Mouse (Mus musculus): ENCODE measurements at regions not wholly inside any gene's neighbourhood (a gene's known extent, or its start where the extent isn't known, plus 50 kb on each side); places are given as distances from the start of the nearest gene placed in this dataset.

DNA sequence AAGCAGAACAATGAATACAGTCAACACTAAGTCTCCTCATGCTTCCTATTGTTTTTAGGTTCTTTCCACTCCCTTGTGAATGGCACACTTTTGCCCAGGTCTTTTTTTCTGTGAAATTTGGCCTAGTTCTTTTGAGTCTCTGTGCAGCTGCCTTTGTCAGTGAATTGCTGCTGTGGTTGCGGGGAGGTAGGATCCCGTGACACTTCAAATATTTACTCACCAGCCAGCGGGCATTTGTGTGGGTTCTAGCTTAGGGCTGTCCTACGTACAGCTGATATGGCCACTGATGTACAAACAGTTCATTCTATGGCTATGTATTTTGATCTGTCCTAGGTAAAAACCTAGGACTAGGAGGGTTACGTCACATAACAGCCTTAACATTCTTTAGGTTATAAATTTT, 112.1 kb downstream of the Ube2e3 start (continued):
- TF ChIP-seq EP300 (IDR thresholded peaks at IDR 0.05; ENCODE audit: low read length) (peak; percentile 31; the same call in 1 of the 2 replicates), ZNF384 (IDR thresholded peaks at IDR 0.05; ENCODE audit: low read depth, low read length) (peak; percentile 7; the same call in 1 of the 2 replicates), NRF1 (IDR thresholded peaks at IDR 0.05; ENCODE audit: low read depth, low read length) (no peak), POLR2AphosphoS2 (IDR thresholded peaks at IDR 0.05; ENCODE audit: low read depth, low read length) (no peak), POLR2A (IDR thresholded peaks at IDR 0.05; ENCODE audit: low read depth, low read length) (no peak; the same call in 1 of the 2 replicates), ETS1 (conservative IDR thresholded peaks at IDR 0.05; ENCODE audit: low read depth, low read length) (peak; percentile 53; the same call in 1 of the 2 replicates), USF1 (IDR thresholded peaks at IDR 0.05; ENCODE audit: low read depth, low read length) (no peak), MAFK (IDR thresholded peaks at IDR 0.05; ENCODE audit: insufficient replicate concordance, low read length) (no peak), HCFC1 (IDR thresholded peaks at IDR 0.05; ENCODE audit: low read depth, low read length) (no peak), MYC (IDR thresholded peaks at IDR 0.05; ENCODE audit: low read depth, low read length) (peak; percentile 55; the same call in 1 of the 2 replicates), MEF2A (IDR thresholded peaks at IDR 0.05; ENCODE audit: borderline replicate concordance, low read depth, low read length) (no peak), ZMIZ1 (IDR thresholded peaks at IDR 0.05; ENCODE audit: low read depth, low read length) (no peak; the same call in 1 of the 2 replicates), TBP (conservative IDR thresholded peaks at IDR 0.05; ENCODE audit: low read depth, low read length) (no peak), TCF12 (IDR thresholded peaks at IDR 0.05; ENCODE audit: low read depth, low read length) (no peak), NELFE (IDR thresholded peaks at IDR 0.05; ENCODE audit: low read depth, low read length) (no peak), MAZ (IDR thresholded peaks at IDR 0.05; ENCODE audit: low read depth, low read length) (no peak; the same call in 1 of the 2 replicates), ELF1 (IDR thresholded peaks at IDR 0.05; ENCODE audit: low read depth, low read length) (no peak)

DNA sequence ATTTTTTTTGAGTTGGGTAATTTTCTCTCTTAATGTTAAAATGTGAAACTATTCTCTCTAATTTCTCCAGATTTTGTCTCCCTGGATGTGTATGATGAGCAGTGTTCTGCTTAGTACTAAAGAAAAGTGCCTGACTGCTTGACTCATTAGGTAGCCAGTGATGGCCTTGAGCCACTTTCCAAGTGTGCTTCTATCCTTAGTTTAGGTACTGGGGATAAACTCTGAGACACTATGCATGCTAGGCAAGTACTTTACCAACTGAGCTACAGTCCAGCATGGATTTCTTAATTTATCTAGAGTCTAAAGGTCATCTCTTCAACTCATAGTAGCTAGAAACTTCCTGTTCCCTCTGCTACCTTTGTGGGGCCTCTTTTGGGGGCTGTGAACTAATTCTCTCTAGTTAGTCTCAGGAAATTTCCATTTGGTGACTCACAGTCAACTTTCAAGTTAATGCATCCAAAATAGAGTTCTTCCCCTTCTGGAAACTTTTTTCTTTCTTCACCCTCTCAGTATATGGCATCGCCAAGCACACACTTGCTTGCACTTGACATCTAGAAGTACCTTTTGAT, 112.8 kb downstream of the Ube2e3 start:
- peak overlapping the region; percentile 91 for H3K9ac ChIP-seq (ENCODE audit: insufficient read depth, low read depth)
- peaks cover 0 to 4% of the 10 kb centered on the region in 2 experiments for H3K36me3 ChIP-seq (replicated peaks in 1 of 2; ENCODE audit: control insufficient read depth in 1 of 2, insufficient read depth in 1 of 2, low read length in 1 of 2)
- H3K27ac ChIP-seq (ENCODE audit: insufficient read depth, low read depth) = peak overlapping the region; percentile 99
- H3K4me1 ChIP-seq (ENCODE audit: control insufficient read depth in 1 of 2, insufficient read depth in 2 of 2) = peaks cover 5 to 98% of the 10 kb centered on the region in 2 experiments
- dilution Hi-C loops (cut with MboI; ENCODE audit: extremely low pct_ligation_motif_present, extremely low pct_unique_long_range_greater_than_20kb, low sequenced_read_pairs) (no loop called here), in situ Hi-C loops (cut with MboI; ENCODE audit: low pct_ligation_motif_present, low pct_unique_long_range_greater_than_20kb, low sequenced_read_pairs) (no loop called here)
- H3K9me3 ChIP-seq (replicated peaks; ENCODE audit: low read length) = no peaks in the 10 kb centered on the region
- no peaks in the 10 kb centered on the region for H3K27me3 ChIP-seq (replicated peaks)
- peak overlapping the region in 1 of 3 experiments; percentile 2 for H3K4me3 ChIP-seq (replicated peaks in 1 of 3; ENCODE audit: low read depth in 2 of 3, low read length in 2 of 3, poor library complexity in 1 of 3)
- peak; percentile 84 for DNase-seq (ENCODE audit: extremely low read depth)
- H3K4me2 ChIP-seq (ENCODE audit: insufficient read depth, low read depth, poor library complexity, severe bottlenecking) = peak overlapping the region; percentile 98
- H3K79me2 ChIP-seq (replicated peaks; ENCODE audit: control insufficient read depth, extremely low read depth, insufficient read depth, poor library complexity, severe bottlenecking) = peaks cover 48% of the 10 kb centered on the region
- TF ChIP-seq ZKSCAN1 (IDR thresholded peaks at IDR 0.05; ENCODE audit: borderline replicate concordance, low read depth, low read length) (no peak), ETS1 (conservative IDR thresholded peaks at IDR 0.05; ENCODE audit: low read depth, low read length) (peak; percentile 96), PAX5 (IDR thresholded peaks at IDR 0.05; ENCODE audit: low read length) (no peak), ZMIZ1 (IDR thresholded peaks at IDR 0.05; ENCODE audit: low read depth, low read length) (no peak), EP300 (IDR thresholded peaks at IDR 0.05; ENCODE audit: low read length) (peak; percentile 95), POLR2AphosphoS2 (IDR thresholded peaks at IDR 0.05; ENCODE audit: low read depth, low read length) (no peak), MAFK (IDR thresholded peaks at IDR 0.05; ENCODE audit: insufficient replicate concordance, low read length) (no peak), SMC3 (IDR thresholded peaks at IDR 0.05; ENCODE audit: low read depth, low read length) (0 out of 2 replicates have a peak, but pooled peaks have one; percentile 10), BHLHE40 (IDR thresholded peaks at IDR 0.05; ENCODE audit: low read depth, low read length) (peak; percentile 76), ZC3H11A (IDR thresholded peaks at IDR 0.05; ENCODE audit: low read depth, low read length) (no peak), MXI1 (IDR thresholded peaks at IDR 0.05; ENCODE audit: low read depth, low read length) (0 out of 2 replicates have a peak, but pooled peaks have one; percentile 35), KAT2A (IDR thresholded peaks at IDR 0.05; ENCODE audit: insufficient replicate concordance, low read length) (0 out of 2 replicates have a peak, but pooled peaks have one; percentile 6), SIN3A (IDR thresholded peaks at IDR 0.05; ENCODE audit: low read length) (peak; percentile 68; the same call in 1 of the 2 replicates), JUN (IDR thresholded peaks at IDR 0.05; ENCODE audit: insufficient read depth, low read depth, low read length) (peak; percentile 94), HCFC1 (IDR thresholded peaks at IDR 0.05; ENCODE audit: low read depth, low read length) (peak; percentile 31; the same call in 1 of the 2 replicates), CHD2 (IDR thresholded peaks at IDR 0.05; ENCODE audit: low read length) (peak; percentile 81), CHD1 (IDR thresholded peaks at IDR 0.05; ENCODE audit: low read depth, low read length) (no peak; the same call in none of the 2 replicates), UBTF (IDR thresholded peaks at IDR 0.05; ENCODE audit: low read depth, low read length) (no peak), MAX (IDR thresholded peaks at IDR 0.05; ENCODE audit: low read length) (no peak), TCF12 (IDR thresholded peaks at IDR 0.05; ENCODE audit: low read depth, low read length) (peak; percentile 84), MAZ (IDR thresholded peaks at IDR 0.05; ENCODE audit: low read depth, low read length) (no peak), ELF1 (IDR thresholded peaks at IDR 0.05; ENCODE audit: low read depth, low read length) (peak; percentile 62), POLR2A (IDR thresholded peaks at IDR 0.05; ENCODE audit: low read depth, low read length) (peak; percentile 58; the same call in 1 of the 2 replicates), NRF1 (IDR thresholded peaks at IDR 0.05; ENCODE audit: low read depth, low read length) (no peak), ZNF384 (IDR thresholded peaks at IDR 0.05; ENCODE audit: low read depth, low read length) (peak; percentile 77), CTCF (conservative IDR thresholded peaks at IDR 0.05 in 1 of 2, IDR thresholded peaks at IDR 0.05 in 1 of 2; ENCODE audit: low read depth in 2 of 2, low read length in 2 of 2) (no peak), E2F4 (IDR thresholded peaks at IDR 0.05; ENCODE audit: insufficient replicate concordance, low read depth, low read length) (no peak), JUND (conservative IDR thresholded peaks at IDR 0.05; ENCODE audit: low read depth, low read length) (peak; percentile 82), USF1 (IDR thresholded peaks at IDR 0.05; ENCODE audit: low read depth, low read length) (no peak), MYC (IDR thresholded peaks at IDR 0.05; ENCODE audit: low read depth, low read length) (peak; percentile 67; the same call in 1 of the 2 replicates), MEF2A (IDR thresholded peaks at IDR 0.05; ENCODE audit: borderline replicate concordance, low read depth, low read length) (peak; percentile 98)
